Mouse (Mus musculus): ENCODE data around the gene Zrsr1. TPM values are rescaled to one million over a fixed set of nuclear protein-coding genes. Genes with fewer than 3 reads are reported as not detected.

The Zrsr1 gene
- polyA plus RNA-seq, 1 experiment: 5.6 TPM

DNA sequence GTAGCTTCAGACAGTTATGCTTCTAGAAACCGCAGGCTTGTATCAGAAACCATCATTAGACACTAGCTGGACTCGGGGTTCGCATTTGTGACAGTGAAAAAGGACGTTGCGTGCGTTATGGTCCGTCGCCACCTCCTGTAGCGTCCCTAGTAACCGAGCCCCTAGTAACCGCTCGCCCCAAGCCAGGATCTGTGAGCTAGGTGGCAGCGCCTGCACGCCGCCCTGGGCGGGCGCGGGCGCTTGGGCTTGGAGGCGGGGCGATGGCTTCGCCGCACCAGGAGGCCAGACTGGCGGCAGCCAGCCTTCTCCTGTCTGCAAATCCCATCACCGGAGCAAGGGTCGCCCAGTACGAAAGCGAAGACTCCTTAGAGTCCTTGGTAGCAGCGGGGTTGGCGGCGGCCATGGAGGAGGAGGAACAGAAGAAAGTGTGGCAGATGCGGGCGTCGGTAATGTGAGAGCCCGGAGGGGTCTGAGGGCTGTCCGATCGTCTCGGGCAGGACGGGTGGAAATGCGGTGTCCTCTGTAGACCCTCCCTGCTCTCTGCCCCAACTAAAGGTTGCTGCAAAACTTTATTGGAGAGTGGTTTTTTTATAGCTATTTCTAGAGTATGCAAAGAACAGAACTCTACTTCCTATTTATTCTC, 36.5 kb downstream of the Zrsr1 start:
- TF ChIP-seq TCF12 (IDR thresholded peaks at IDR 0.05; ENCODE audit: insufficient read depth, poor library complexity, severe bottlenecking) (no peak), POLR2A (IDR thresholded peaks at IDR 0.05; ENCODE audit: insufficient read length, low read depth) (peak; percentile 67)
- Histone ChIP-seq H3K4me2 (ENCODE audit: low read depth) (peak overlapping the region; percentile 99), H3K27me3 (ENCODE audit: control insufficient read depth, insufficient read depth, insufficient read length) (no peaks in the 10 kb centered on the region), H3K36me3 (ENCODE audit: control insufficient read depth, insufficient read depth) (peaks cover 14% of the 10 kb centered on the region), H3ac (ENCODE audit: control insufficient read depth, insufficient read length) (peak overlapping the region; percentile 31), H3K4me3 (peak overlapping the region; percentile 45), H3K79me2 (ENCODE audit: control insufficient read depth, insufficient read depth) (no peaks in the 10 kb centered on the region)

DNA sequence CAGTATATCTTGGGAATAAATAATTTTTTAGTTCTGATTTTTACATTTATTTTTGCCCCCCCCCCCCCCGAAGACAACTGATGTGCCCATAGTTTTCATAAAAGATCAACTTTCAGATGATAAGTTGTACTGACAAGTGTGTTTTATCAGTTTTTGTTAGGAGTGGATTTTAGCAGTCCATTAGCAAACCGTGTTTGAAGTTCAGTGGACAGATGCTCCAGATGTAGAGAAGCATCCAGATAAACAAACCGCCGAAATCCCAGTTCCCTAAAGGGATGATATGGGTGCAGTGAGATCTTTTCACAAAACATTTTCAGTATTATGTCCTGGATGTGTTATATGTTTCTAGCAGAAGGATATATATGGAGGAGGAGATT, 37.0 kb downstream of the Zrsr1 start:
- Histone ChIP-seq H3K79me2 (ENCODE audit: control insufficient read depth, insufficient read depth) (no peaks in the 10 kb centered on the region), H3ac (ENCODE audit: control insufficient read depth, insufficient read length) (no peak overlapping the region), H3K4me3 (peak overlapping the region; percentile 45), H3K27me3 (ENCODE audit: control insufficient read depth, insufficient read depth, insufficient read length) (no peaks in the 10 kb centered on the region), H3K4me2 (ENCODE audit: low read depth) (peak overlapping the region; percentile 99), H3K36me3 (ENCODE audit: control insufficient read depth, insufficient read depth) (peaks cover 9% of the 10 kb centered on the region)
- no peak for TF ChIP-seq MAX (IDR thresholded peaks at IDR 0.05; ENCODE audit: low read depth)
- no peak for TF ChIP-seq SRF (IDR thresholded peaks at IDR 0.05; ENCODE audit: control insufficient read depth, insufficient read length, low read depth)
- TF ChIP-seq CEBPB (IDR thresholded peaks at IDR 0.05; ENCODE audit: insufficient read depth, poor library complexity, severe bottlenecking): no peak
- no peak for TF ChIP-seq POLR2AphosphoS2 (IDR thresholded peaks at IDR 0.05; ENCODE audit: insufficient read length, low read depth)
- no peak for TF ChIP-seq REST (IDR thresholded peaks at IDR 0.05; ENCODE audit: insufficient read depth, insufficient read length)
- no peak for TF ChIP-seq POLR2A (IDR thresholded peaks at IDR 0.05; ENCODE audit: insufficient read length, low read depth)
- no peak for TF ChIP-seq E2F4 (IDR thresholded peaks at IDR 0.05; ENCODE audit: insufficient read depth)
- no peak for TF ChIP-seq TCF12 (IDR thresholded peaks at IDR 0.05; ENCODE audit: insufficient read depth, poor library complexity, severe bottlenecking)
- TF ChIP-seq TCF3 (IDR thresholded peaks at IDR 0.05; ENCODE audit: insufficient read length, low read depth): no peak
- no peak for TF ChIP-seq MYOG (IDR thresholded peaks at IDR 0.05; ENCODE audit: control insufficient read depth in 1 of 3, insufficient read depth in 1 of 3, insufficient read length in 2 of 3, low read depth in 2 of 3)
- no peak for TF ChIP-seq MYOD1 (IDR thresholded peaks at IDR 0.05; ENCODE audit: control insufficient read depth in 1 of 3, insufficient read length in 2 of 3, low read depth in 2 of 3)

DNA sequence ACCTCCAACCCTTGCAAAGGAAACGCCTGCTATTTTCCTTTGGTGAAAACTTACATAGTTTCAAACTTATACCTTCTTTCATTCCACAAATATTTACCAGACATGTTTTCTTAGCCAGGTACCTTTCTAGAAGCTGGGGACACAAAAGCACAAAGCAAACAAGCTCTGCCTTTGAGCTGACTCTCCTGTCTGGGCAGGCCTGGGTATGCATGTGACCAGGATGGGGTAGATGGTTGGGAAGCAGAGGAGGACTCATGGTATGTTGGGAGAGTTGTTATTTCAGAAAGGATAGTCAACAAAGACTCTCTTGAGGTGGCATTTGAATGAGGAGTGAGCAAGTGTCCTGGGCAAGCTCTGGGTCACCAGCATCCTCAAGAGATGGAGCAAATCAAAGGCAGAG, 41.3 kb downstream of the Zrsr1 start:
- TF ChIP-seq TCF12 (IDR thresholded peaks at IDR 0.05; ENCODE audit: insufficient read depth, poor library complexity, severe bottlenecking) (no peak), MYOD1 (IDR thresholded peaks at IDR 0.05; ENCODE audit: control insufficient read depth in 1 of 3, insufficient read length in 2 of 3, low read depth in 2 of 3) (no peak)
- Histone ChIP-seq H3K4me2 (ENCODE audit: low read depth) (no peak overlapping the region), H3K27me3 (ENCODE audit: control insufficient read depth, insufficient read depth, insufficient read length) (no peaks in the 10 kb centered on the region)

DNA sequence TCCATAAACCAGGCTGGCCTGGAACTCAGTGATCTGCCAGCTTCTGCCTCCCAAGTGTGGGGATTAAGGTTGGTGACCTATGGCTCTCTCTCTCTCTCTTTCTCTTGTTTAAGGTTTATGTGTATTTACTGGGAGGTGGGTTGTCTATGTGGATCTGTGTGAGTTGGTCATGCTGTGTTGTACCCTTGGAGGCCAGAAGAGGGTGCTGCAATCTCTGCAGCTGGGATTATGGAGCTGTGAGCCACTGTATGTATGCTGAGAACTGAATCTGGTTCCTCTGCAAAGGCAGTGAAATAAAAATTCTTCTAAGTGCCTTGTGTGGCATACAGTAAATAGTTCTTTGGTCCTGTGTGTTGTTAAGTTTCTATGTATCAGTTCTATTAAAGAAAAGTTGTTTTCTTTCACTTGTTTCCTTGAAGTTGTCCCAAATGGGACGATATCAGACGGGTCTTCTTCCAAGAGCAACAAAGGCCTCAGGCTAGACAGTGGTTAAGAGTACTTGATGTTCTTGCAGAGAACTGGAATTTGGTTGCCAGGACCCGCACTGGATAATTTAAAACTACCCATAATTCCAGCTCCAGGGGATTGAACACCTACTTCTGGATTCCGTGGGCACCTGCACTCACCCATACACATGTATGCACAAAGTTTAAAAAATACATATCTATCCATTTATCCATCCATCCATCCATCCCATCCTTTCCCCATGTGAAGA, 41.9 kb downstream of the Zrsr1 start:
- TF ChIP-seq TCF3 (IDR thresholded peaks at IDR 0.05; ENCODE audit: insufficient read length, low read depth) (no peak), SRF (IDR thresholded peaks at IDR 0.05; ENCODE audit: control insufficient read depth, insufficient read length, low read depth) (no peak), MYOG (IDR thresholded peaks at IDR 0.05; ENCODE audit: control insufficient read depth in 1 of 3, insufficient read depth in 1 of 3, insufficient read length in 2 of 3, low read depth in 2 of 3) (no peak), E2F4 (IDR thresholded peaks at IDR 0.05; ENCODE audit: insufficient read depth) (no peak)
- Histone ChIP-seq H3K4me3 (no peak overlapping the region), H3K4me2 (ENCODE audit: low read depth) (no peak overlapping the region), H3ac (ENCODE audit: control insufficient read depth, insufficient read length) (no peak overlapping the region), H3K27me3 (ENCODE audit: control insufficient read depth, insufficient read depth, insufficient read length) (no peaks in the 10 kb centered on the region), H3K79me2 (ENCODE audit: control insufficient read depth, insufficient read depth) (no peaks in the 10 kb centered on the region), H3K36me3 (ENCODE audit: control insufficient read depth, insufficient read depth) (no peaks in the 10 kb centered on the region)

More for the DNA sequence above, 41.3 kb downstream of the Zrsr1 start:
- Histone ChIP-seq H3ac (ENCODE audit: control insufficient read depth, insufficient read length) (no peak overlapping the region), H3K4me3 (no peak overlapping the region), H3K36me3 (ENCODE audit: control insufficient read depth, insufficient read depth) (no peaks in the 10 kb centered on the region), H3K79me2 (ENCODE audit: control insufficient read depth, insufficient read depth) (no peaks in the 10 kb centered on the region)

- no peak for TF ChIP-seq MAX (IDR thresholded peaks at IDR 0.05; ENCODE audit: low read depth)
- TF ChIP-seq POLR2A (IDR thresholded peaks at IDR 0.05; ENCODE audit: insufficient read length, low read depth): no peak
- TF ChIP-seq MYOG (IDR thresholded peaks at IDR 0.05; ENCODE audit: control insufficient read depth in 1 of 3, insufficient read depth in 1 of 3, insufficient read length in 2 of 3, low read depth in 2 of 3): no peak
- no peak for TF ChIP-seq TCF3 (IDR thresholded peaks at IDR 0.05; ENCODE audit: insufficient read length, low read depth)
- TF ChIP-seq E2F4 (IDR thresholded peaks at IDR 0.05; ENCODE audit: insufficient read depth): no peak
- no peak for TF ChIP-seq USF1 (IDR thresholded peaks at IDR 0.05; ENCODE audit: low read depth)
- Histone ChIP-seq H3K27me3 (ENCODE audit: control insufficient read depth, insufficient read depth, insufficient read length) (no peaks in the 10 kb centered on the region), H3K4me3 (no peak overlapping the region), H3K79me2 (ENCODE audit: control insufficient read depth, insufficient read depth) (no peaks in the 10 kb centered on the region), H3ac (ENCODE audit: control insufficient read depth, insufficient read length) (no peak overlapping the region), H3K36me3 (ENCODE audit: control insufficient read depth, insufficient read depth) (no peaks in the 10 kb centered on the region), H3K4me2 (ENCODE audit: low read depth) (no peak overlapping the region)
Measured at GRCm38 (mm10) chr11:23014996-23015395, 43.2 kb downstream of the Zrsr1 start.
